Mouse (Mus musculus): ENCODE data around the gene Bahcc1. TPM values are rescaled to one million over a fixed set of nuclear protein-coding genes. Genes with fewer than 3 reads are reported as not detected.

Bahcc1 gene
- polyA plus RNA-seq, 1 experiment = 5.9 TPM

DNA sequence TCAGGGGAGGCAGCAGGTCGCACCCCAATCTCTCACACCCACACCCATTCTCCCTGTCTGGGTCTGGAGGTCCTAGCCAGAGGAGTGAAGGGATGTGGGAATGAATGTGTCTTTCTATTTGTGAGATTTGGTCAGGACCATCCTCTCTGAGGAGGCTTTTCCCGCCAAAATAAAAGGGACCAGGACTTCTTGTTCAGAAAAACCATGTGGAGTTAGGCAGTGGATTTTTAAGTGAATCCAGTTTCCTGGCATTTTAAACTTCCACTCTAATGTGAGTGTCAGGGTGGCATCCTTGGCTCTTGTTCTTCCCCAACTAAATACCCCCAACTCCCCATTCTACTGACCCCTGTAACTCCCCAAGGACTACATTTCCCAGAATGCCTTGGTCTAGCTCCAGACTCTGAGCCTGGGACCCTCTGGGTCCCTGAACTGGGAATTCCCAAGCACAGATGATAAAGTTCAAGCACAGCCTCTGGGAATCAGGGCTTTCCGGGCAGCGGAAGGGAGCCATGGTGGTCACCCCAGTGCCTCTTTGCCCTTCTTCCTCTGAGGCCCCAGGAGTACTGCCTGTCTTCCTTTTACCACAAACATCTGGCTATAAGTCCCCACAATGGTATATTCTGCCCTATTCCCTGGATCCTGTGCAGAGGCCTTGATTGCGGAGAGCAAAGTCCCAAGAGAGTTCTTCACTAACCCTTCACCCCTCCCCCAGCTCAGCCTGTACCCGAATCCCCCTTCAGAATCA is 9.4 kb downstream of the Bahcc1 start:
- Histone ChIP-seq H3K27ac (replicated peaks; ENCODE audit: low read depth, low read length) (peak overlapping the region; percentile 67), H3K4me1 (ENCODE audit: control insufficient read depth, insufficient read depth, insufficient read length, low read length) (peaks cover 39% of the 10 kb centered on the region), H3K4me3 (ENCODE audit: insufficient read depth, low read depth, low read length) (no peak overlapping the region)

DNA sequence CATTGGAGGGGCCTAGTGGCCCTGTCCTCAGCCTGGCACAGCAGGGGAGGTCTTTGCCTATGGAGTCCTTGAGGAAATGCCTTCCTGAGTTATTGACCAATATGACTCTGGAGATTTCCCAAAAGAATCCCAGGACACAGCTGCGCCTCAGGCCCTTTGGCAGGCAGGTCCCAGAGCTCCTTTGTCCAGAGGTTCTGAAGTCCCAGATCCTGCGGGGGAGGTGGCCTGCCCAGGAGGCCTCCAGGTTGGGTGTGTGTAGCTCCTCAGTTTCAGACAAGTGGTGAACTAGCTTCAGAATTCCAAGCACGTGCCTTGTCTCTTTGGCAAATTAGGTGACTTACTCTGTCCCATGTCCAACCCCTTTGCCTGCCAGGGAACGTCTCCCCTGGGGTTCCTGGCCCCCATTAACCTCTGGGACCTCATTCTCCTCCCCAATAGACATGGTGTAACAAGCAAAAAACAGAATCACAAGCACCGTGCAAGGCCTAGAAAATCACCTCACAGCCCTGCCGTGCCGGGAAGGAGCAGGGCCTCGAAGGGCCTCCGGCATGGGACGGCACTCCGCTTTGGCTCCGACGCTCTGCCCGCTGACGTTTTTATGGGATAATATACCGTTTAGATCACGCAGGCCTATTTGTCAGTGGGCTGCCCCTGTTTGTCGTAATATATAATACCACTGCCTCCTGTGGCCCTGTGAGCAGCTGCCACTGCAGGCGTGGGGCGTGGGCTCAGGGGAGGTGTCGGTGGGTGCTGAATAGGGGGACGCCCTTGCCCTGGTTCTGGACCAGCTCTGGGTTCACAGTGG is 10.2 kb downstream of the Bahcc1 start:
- peak overlapping the region; percentile 67 for H3K27ac ChIP-seq (replicated peaks; ENCODE audit: low read depth, low read length)

DNA sequence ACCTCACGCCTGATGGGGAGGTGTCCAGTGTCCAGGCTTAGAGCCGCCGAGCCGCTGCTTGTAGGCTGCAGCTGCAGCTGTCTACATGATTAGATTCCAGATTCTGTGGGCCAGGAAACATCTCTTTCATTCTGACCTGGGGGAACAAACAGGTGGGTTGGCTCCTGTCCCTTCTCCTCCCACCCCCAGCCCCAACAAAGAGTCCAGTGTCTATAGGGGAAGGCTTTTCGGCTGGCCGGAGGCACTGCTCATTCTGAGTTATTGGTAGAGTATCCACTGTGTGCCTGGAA is 10.7 kb downstream of the Bahcc1 start:
- Histone ChIP-seq H3K4me3 (ENCODE audit: insufficient read depth, low read depth, low read length) (no peak overlapping the region), H3K27ac (replicated peaks; ENCODE audit: low read depth, low read length) (no peak overlapping the region), H3K4me1 (ENCODE audit: control insufficient read depth, insufficient read depth, insufficient read length, low read length) (peaks cover 49% of the 10 kb centered on the region)

More for the DNA sequence above, 10.2 kb downstream of the Bahcc1 start:
- Histone ChIP-seq H3K4me3 (ENCODE audit: insufficient read depth, low read depth, low read length) (no peak overlapping the region), H3K4me1 (ENCODE audit: control insufficient read depth, insufficient read depth, insufficient read length, low read length) (peaks cover 43% of the 10 kb centered on the region)

DNA sequence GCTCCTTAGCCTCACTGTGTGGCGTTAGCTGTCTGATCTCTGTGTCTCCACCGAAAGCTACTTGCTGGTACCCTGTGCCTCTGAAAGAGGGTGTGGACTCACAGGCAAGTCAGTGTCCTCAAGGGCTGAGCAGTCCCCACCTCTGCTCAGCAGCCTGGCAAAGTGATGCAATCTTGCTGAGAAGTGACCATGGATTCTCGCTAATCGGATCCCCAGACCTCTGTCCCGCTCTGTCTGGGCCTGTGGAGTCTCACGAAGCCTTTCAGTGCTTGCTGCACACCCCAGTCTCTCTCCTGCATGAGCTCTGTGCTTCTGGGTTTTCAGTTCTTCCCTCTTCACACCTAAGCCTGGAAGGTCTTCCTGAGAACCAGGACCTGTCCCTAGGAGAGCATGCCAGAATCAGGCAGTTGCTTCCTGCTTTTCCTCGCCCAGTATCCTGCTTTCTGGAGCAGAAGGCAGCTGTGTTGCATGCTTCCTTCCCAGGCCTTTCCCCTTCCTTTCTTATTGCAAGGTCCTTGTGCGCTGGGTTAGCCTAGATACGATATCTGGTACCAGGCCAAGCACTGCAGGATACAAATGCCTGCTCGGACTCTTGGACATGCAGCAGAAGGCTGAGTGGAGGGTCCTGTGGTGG is 15.5 kb downstream of the Bahcc1 start:
- Histone ChIP-seq H3K4me1 (ENCODE audit: control insufficient read depth, insufficient read depth, insufficient read length, low read length) (peaks cover 59% of the 10 kb centered on the region), H3K27ac (replicated peaks; ENCODE audit: low read depth, low read length) (no peak overlapping the region), H3K4me3 (ENCODE audit: insufficient read depth, low read depth, low read length) (no peak overlapping the region)

DNA sequence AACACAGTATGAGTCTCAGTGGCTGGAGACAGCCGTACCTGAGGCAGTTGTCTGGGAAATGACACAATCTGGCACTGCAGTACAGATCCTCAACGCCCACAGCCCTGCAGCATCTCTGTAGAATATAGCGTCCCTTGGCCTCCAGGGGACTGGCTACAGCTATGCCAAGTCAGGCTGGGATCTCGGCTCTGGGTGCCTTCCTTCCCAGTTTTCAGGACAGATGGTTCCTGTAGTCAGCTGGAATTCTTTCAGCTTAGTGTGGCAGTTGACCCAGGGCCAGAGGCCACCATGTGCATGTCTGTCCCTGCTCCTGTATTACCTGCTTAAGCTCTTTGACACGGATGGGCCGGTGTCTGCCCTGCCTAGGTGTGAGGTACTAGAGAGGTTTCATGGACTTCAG is 16.2 kb downstream of the Bahcc1 start:
- Histone ChIP-seq H3K27ac (replicated peaks; ENCODE audit: low read depth, low read length) (no peak overlapping the region), H3K4me3 (ENCODE audit: insufficient read depth, low read depth, low read length) (no peak overlapping the region), H3K4me1 (ENCODE audit: control insufficient read depth, insufficient read depth, insufficient read length, low read length) (peaks cover 60% of the 10 kb centered on the region)

DNA sequence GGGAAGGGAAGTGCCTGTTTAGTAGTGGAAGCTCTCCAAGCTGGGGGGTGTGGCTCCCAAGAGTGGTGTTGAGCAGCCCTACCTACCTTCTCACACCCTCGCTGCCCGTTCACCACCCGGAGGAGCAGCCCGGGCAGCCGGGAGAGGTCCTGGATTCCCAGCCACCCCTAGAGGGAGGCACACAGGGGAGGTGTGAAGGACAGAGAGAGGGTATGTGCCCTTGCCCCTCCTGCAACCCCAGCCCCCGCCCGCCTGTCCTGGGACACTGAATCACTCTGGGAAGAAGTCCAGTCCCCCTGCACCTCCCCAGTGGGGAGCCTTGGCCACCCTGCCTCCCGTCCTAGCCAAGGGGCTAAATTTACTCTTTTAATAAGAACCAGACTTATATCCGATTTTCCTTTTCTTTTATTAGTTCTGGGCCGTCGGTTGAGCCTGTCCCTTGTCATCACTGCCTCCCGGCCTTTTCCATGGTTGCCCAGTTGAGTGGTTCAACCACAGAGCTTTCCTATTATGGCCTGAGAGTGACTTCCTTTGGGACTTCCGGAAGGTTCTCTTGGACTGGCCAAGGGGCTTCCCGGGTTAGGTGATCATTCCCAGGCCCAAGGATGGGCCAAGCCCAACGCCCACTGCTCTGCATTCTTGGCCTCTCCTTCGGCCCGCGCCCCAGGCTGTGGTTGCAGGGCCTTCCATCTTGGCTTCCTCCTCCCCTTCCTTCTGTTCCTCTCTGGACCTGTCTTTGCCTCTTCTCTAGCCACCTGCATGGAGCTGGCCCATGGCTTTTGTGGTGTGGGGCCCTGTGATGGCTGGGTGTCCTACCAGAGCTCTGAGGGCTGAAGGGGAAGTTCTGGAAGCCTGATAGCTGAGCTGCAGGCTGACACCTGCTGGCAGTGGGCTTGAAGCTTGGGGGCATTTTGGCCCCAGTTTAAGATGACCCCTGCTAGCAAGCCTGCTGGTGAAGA is 18.5 kb downstream of the Bahcc1 start:
- H3K27ac ChIP-seq (replicated peaks; ENCODE audit: low read depth, low read length) = peak overlapping the region; percentile 64
- no peak overlapping the region for H3K4me3 ChIP-seq (ENCODE audit: insufficient read depth, low read depth, low read length)
- H3K4me1 ChIP-seq (ENCODE audit: control insufficient read depth, insufficient read depth, insufficient read length, low read length) = peaks cover 79% of the 10 kb centered on the region

DNA sequence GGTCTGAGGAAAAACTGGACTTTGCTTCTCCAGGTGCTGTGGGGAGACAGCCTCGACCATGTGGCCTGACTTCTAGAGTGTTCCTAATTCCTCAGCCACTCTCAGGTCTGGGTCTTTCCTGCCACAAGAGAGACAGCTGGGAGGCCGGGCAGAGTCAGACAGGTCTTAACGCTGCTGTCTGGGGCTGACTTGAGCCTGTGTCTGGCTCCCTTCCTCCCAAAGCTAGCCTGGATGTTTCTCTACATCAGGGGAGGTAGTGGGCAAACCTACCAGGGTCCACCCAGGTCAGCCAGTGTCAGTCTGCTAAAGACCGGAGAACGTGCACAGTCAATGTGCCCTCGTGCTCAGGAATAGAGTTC is 19.2 kb downstream of the Bahcc1 start:
- H3K4me1 ChIP-seq (ENCODE audit: control insufficient read depth, insufficient read depth, insufficient read length, low read length) = peaks cover 84% of the 10 kb centered on the region
- no peak overlapping the region for H3K4me3 ChIP-seq (ENCODE audit: insufficient read depth, low read depth, low read length)
- peak overlapping the region; percentile 64 for H3K27ac ChIP-seq (replicated peaks; ENCODE audit: low read depth, low read length)

DNA sequence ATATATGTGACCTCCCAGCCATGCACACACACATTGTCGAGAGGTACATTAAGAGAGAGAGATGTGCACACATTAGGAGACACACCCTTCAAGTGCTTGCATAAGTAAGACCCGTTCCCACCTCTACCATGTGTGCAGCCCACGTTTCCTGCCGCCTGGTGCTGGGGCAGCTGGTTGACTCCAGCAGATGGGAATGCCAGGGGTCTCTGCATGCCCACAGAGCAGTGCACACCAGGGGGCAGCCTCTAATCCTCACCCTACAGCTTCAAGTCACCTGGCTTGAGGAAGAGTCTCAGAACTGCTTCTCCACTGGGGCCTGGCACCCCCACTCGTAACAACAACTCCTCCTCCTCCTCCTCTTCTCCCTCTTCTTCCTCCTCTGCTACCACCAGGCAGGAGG is 19.7 kb downstream of the Bahcc1 start:
- peaks cover 88% of the 10 kb centered on the region for H3K4me1 ChIP-seq (ENCODE audit: control insufficient read depth, insufficient read depth, insufficient read length, low read length)
- H3K4me3 ChIP-seq (ENCODE audit: insufficient read depth, low read depth, low read length) = no peak overlapping the region
- H3K27ac ChIP-seq (replicated peaks; ENCODE audit: low read depth, low read length) = peak overlapping the region; percentile 64; the same call in 1 of the 2 replicates

DNA sequence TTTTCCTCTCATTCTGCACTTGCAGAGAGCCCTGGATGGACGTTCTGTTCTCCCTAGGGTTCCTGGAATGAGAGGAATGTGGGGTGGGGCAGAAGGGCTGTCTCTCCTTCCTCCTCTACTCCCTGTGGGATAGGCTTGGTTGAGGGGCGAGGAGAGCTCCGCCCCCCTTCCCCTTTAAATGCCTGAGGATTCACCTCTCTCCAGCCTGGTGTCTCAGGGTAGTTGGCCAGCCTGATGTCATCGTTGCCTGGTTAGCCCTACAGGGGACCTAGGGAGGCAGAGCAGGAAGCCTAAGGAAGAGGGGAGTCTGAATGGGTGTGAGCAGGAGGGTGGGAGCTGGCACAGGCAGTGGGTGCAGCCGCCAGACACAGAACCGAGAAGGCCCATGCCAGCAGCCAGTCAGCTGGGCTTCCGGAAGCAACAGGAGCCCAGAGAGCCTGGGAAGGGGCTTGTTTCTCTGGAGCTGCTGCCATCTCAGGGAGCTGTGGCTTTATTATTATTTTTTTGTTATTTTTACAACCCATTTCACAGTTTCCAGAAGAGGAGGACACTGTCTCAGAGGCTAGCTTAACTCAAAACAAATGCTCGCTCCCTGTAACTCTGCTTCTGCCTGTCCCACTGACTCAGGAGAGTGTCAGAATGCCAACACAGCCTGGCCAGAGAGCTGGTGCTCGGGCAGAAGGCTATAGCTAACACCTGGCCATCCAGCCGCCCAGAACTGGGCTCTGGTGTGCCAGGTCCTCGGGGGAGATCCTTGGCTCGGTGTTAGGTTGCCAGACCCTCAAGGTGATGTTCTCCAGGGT is 20.3 kb downstream of the Bahcc1 start:
- Histone ChIP-seq H3K27ac (replicated peaks; ENCODE audit: low read depth, low read length) (peak overlapping the region; percentile 65), H3K4me1 (ENCODE audit: control insufficient read depth, insufficient read depth, insufficient read length, low read length) (peaks cover 82% of the 10 kb centered on the region), H3K4me3 (ENCODE audit: insufficient read depth, low read depth, low read length) (no peak overlapping the region)

DNA sequence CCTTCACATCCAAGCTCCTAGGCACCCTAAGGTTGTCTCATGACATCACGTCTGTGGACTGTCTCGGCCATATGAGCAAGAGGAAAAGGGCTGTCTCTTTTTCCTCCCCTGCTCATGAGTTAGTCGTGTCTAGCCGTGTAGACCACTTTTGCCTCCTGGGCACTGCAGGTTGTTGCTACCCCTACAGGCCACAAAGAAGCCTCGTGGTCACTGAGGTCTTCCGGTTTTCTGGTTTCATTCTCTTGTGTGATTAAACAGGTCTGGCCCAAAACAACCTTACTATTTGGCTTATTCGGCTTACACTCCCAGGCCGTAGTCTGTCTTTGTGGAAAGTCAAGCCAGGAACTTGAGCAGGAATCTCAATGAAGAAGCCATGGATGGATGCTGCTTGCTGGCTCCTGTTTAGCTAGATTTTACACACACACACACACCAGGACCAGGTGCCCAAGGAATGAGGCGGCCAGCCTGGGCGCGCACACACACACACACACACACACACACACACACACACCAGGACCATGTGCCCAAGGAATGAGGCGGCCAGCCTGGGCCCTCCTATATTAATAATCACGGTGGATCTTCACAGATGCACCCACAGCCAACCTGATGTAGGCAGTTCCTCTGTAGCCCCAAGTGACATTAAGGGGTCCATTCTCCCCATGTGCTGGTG is 21.0 kb downstream of the Bahcc1 start:
- peak overlapping the region; percentile 13 for H3K27ac ChIP-seq (replicated peaks; ENCODE audit: low read depth, low read length)
- H3K4me3 ChIP-seq (ENCODE audit: insufficient read depth, low read depth, low read length) = no peak overlapping the region
- H3K4me1 ChIP-seq (ENCODE audit: control insufficient read depth, insufficient read depth, insufficient read length, low read length) = peaks cover 75% of the 10 kb centered on the region

DNA sequence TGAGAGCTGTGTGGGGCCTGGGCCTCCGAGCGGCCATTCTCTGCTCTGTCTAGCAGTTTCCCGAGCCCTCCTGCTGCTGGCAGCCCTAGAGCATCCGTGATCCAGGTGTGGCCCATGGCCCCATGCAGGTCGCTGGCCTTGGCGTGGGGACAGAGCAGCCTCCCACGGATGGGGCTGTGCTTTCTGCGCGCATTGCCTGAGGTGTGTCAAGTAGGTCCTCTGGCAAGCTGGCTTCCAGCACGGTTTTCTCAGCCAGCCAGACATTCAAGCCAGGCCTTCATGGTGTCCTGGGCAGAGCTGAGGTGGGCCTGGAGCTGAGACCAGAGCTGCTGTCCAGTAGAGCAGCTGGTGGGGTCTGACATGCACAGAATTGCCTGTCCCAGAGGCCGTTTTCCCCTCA is 21.7 kb downstream of the Bahcc1 start:
- Histone ChIP-seq H3K4me1 (ENCODE audit: control insufficient read depth, insufficient read depth, insufficient read length, low read length) (peaks cover 71% of the 10 kb centered on the region), H3K4me3 (ENCODE audit: insufficient read depth, low read depth, low read length) (no peak overlapping the region), H3K27ac (replicated peaks; ENCODE audit: low read depth, low read length) (peak overlapping the region; percentile 26)

DNA sequence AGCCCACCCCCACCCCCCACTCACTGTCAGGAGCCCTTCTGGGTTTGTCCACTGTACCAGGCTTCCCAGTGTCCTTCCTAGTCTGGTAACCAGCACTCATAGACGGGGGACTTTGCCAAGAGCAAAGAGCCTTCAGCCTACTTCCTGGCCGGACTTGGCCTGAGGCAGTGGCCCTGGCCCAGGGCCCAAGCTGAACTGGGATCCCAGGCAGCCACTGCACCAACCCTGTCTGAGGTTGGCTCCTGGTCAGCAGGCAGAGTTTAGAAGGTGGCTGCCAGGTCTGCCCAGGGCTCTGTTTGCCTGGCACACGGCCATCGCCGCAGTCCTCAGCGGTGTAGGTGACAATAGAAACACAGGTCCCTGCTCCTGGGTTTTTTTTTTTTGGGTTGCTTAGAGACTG is 22.3 kb downstream of the Bahcc1 start:
- peak overlapping the region; percentile 26 for H3K27ac ChIP-seq (replicated peaks; ENCODE audit: low read depth, low read length)
- H3K4me3 ChIP-seq (ENCODE audit: insufficient read depth, low read depth, low read length) = no peak overlapping the region
- peaks cover 72% of the 10 kb centered on the region for H3K4me1 ChIP-seq (ENCODE audit: control insufficient read depth, insufficient read depth, insufficient read length, low read length)

DNA sequence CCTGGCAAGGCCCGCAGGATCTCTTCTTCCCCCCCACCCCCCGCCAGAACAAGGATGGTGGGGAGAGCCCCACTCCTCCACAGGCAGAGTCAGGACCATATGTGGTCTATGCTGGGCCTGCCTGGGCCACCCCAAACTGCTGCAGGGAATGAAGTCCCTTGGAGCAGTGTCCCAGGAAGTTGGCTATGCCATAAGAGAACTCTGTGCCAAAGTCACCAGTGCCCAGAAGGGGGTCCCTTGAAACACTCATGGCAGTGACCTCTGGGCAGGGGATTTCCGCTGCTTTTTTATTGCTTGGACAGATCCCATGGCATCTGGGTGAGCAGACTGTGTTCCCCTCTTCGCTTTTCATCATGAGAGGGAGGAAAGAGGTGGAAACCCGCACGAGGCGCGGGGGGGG is 22.8 kb downstream of the Bahcc1 start:
- H3K27ac ChIP-seq (replicated peaks; ENCODE audit: low read depth, low read length) = 0 out of 2 replicates have a peak overlapping the region, but pooled peaks have one; percentile 0
- H3K4me3 ChIP-seq (ENCODE audit: insufficient read depth, low read depth, low read length) = no peak overlapping the region
- H3K4me1 ChIP-seq (ENCODE audit: control insufficient read depth, insufficient read depth, insufficient read length, low read length) = peaks cover 68% of the 10 kb centered on the region

DNA sequence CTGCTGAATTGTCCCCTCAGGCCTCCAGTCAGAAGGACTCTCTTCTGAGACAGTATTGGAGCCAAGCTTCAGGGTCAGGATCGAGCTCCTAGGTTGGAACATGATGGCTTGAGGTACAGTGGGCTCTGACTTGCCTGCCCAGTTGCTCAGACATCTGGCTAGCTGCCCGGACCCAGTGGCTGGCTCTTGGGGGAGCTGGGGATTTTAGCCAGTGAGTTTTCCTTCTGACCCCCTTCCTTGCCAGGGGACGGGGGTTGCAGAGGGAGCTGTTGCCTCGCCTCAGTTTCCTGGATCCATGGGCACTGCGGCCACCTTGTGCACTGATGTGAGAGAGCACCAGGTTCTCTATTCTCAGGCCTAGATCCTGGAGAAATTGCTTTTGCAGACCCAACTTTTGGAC is 23.4 kb downstream of the Bahcc1 start:
- peaks cover 68% of the 10 kb centered on the region for H3K4me1 ChIP-seq (ENCODE audit: control insufficient read depth, insufficient read depth, insufficient read length, low read length)
- H3K4me3 ChIP-seq (ENCODE audit: insufficient read depth, low read depth, low read length) = no peak overlapping the region

More for the DNA sequence above, 23.4 kb downstream of the Bahcc1 start:
- no peak overlapping the region for H3K27ac ChIP-seq (replicated peaks; ENCODE audit: low read depth, low read length)
